Mouse (Mus musculus) C2C12 (cell line): Measurements from ENCODE around the gene AI413582. TPM values are rescaled to one million over a fixed set of nuclear protein-coding genes. Genes with fewer than 3 reads are reported as not detected.

Experiments used
- H3K27me3 ChIP-seq: one replicate; pipeline ENCODE4 v1.6.1; 2011; ENCODE audit not compliant: control insufficient read depth, insufficient read depth, insufficient read length
- H3K36me3 ChIP-seq: one replicate; pipeline ENCODE4 v1.6.1; 2011; ENCODE audit not compliant: control insufficient read depth, insufficient read depth
- H3K4me3 ChIP-seq: one replicate; pipeline ENCODE4 v1.5.1; 2011; ENCODE audit warnings: mild to moderate bottlenecking, control low read depth; ENCODE audit not compliant: poor library complexity, insufficient read depth, severe bottlenecking
- H3K79me2 ChIP-seq: one replicate; pipeline ENCODE4 v1.6.1; 2011; ENCODE audit not compliant: control insufficient read depth, insufficient read depth
- H3K79me3 ChIP-seq: one replicate; pipeline ENCODE4 v1.6.1; 2011; ENCODE audit warnings: low read depth, control low read depth
- H3ac ChIP-seq: one replicate; pipeline ENCODE3; 2011; ENCODE audit warnings: low read depth; ENCODE audit not compliant: control insufficient read depth, insufficient read length
- CEBPB ChIP-seq: IDR thresholded peaks from one replicate; pipeline ENCODE4 v1.6.1; 2011; ENCODE audit warnings: low read depth, mild to moderate bottlenecking, control low read depth, moderate library complexity
- CTCF ChIP-seq: IDR thresholded peaks from one replicate; pipeline ENCODE4 v1.5.1; 2011; ENCODE audit not compliant: control insufficient read depth, insufficient read depth, insufficient read length
- FOSL1 ChIP-seq: IDR thresholded peaks from one replicate; pipeline ENCODE4 v1.8.0; 2011; ENCODE audit warnings: mild to moderate bottlenecking, low read length; ENCODE audit not compliant: poor library complexity, insufficient read depth, severe bottlenecking
- MAX ChIP-seq: IDR thresholded peaks from one replicate; pipeline ENCODE4 v1.6.1; 2011; ENCODE audit warnings: mild to moderate bottlenecking, control low read depth
- MYOD1 ChIP-seq: IDR thresholded peaks from one replicate; pipeline ENCODE4 v1.6.1; 2011; ENCODE audit warnings: low read depth; ENCODE audit not compliant: control insufficient read depth, insufficient read length
- MYOG ChIP-seq: IDR thresholded peaks from one replicate; pipeline ENCODE4 v1.6.1; 2011; ENCODE audit not compliant: control insufficient read depth, insufficient read length; ENCODE audit errors: extremely low read depth
- USF1 ChIP-seq: IDR thresholded peaks from one replicate; pipeline ENCODE4 v1.6.1; 2011; ENCODE audit warnings: low read depth, mild to moderate bottlenecking, control low read depth, moderate library complexity
- polyA plus RNA-seq: library from polyadenylated mRNA; unstranded; fragments of >200 nt; fragmentation: generic; extraction: Trizol; gene quantifications from one replicate; pipeline ENCODE4 v1.2.1, GENCODE M21; 2012; ENCODE audit warnings: missing spikeins

The AI413582 gene
- polyA plus RNA-seq, 1 experiment: 37.9 TPM

DNA sequence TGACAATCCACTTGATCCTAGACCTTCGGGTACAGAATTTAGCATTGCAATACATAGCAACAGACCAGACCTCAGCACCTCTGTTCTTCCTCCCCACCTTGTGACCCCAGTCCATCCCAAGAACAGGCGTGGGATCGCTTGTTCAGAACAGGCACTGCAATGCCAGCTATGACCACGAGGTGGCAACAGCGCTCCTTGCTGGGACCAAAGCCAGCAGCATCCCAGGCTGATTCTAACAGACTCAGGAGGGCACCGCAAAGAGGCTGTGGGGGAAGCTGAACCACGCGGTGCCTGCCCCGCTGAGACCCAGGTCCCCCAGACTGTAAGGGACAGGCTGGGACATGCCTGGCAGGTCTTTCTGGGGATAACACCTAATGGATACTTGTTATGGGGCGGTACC, 30.8 kb downstream of the AI413582 start:
- TF ChIP-seq MYOG: no peak
- TF ChIP-seq CTCF: peak; percentile 98
- Histone ChIP-seq H3K4me3 (no peak overlapping the region), H3K79me2 (no peaks in the 10 kb centered on the region), H3K36me3 (no peaks in the 10 kb centered on the region), H3K27me3 (no peaks in the 10 kb centered on the region), H3ac (no peak overlapping the region), H3K79me3 (no peaks in the 10 kb centered on the region)

DNA sequence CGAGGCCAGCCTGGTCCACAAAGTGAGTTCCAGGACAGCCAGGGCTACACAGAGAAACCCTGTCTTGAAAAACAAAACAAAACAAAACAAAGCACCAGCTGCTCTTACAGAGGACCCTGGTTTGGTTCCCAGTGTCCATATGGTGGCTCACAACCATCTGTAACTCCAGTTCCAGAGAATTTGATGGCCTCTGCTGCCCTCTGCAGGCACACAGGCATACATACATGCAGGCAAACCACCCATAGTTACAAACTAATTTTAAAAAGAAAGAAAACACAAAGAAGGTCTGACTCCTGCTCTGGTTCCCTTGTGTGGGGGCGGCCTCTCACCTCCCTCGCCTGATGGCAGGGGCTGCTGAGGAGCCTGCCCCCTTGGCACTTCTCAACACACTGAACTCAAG, 32.2 kb downstream of the AI413582 start:
- Histone ChIP-seq H3K36me3 (no peaks in the 10 kb centered on the region), H3ac (no peak overlapping the region), H3K79me2 (no peaks in the 10 kb centered on the region), H3K4me3 (no peak overlapping the region), H3K27me3 (no peaks in the 10 kb centered on the region), H3K79me3 (no peaks in the 10 kb centered on the region)
- TF ChIP-seq CTCF (no peak), MAX (no peak), MYOD1 (no peak), CEBPB (no peak), FOSL1 (no peak), MYOG (no peak), USF1 (no peak)

- Histone ChIP-seq H3K79me3 (no peaks in the 10 kb centered on the region), H3K79me2 (no peaks in the 10 kb centered on the region), H3K27me3 (no peaks in the 10 kb centered on the region), H3K4me3 (no peak overlapping the region), H3ac (no peak overlapping the region), H3K36me3 (no peaks in the 10 kb centered on the region)
- TF ChIP-seq MYOD1 (no peak), FOSL1 (no peak), MAX (no peak), MYOG (no peak), CTCF (no peak), USF1 (no peak), CEBPB (no peak)
Measured at GRCm38 (mm10) chr17:27532095-27532494, 33.5 kb downstream of the AI413582 start.

GRCm38 (mm10) chr17:27528767-27529166, 36.8 kb downstream of the AI413582 start:
- Histone ChIP-seq H3ac (no peak overlapping the region), H3K4me3 (no peak overlapping the region), H3K79me2 (no peaks in the 10 kb centered on the region), H3K36me3 (no peaks in the 10 kb centered on the region), H3K79me3 (no peaks in the 10 kb centered on the region), H3K27me3 (no peaks in the 10 kb centered on the region)
- TF ChIP-seq FOSL1 (no peak), MAX (no peak), MYOG (no peak), USF1 (no peak), MYOD1 (no peak), CTCF (no peak), CEBPB (no peak)

DNA sequence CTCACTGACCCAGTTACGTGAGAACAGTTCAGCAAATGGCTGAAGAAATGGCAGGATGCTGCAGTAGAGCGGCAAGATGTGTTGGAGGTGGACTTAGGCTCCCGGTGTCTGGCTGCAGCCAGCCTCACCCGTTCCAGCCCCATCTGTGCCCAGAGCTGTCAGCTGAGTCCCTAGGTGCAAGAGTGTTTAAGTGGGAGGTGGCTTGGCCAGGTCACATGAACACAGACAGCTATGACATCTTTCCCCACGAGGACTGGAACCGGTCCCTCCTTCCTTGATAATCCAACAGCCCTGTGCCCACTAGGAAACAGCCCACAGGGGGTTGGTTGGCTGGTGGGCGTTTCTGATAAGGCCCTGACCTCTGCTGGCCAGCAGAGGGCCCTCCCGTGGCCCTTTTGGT, 37.5 kb downstream of the AI413582 start:
- Histone ChIP-seq H3K79me3 (no peaks in the 10 kb centered on the region), H3K79me2 (no peaks in the 10 kb centered on the region), H3K4me3 (no peak overlapping the region), H3K27me3 (peaks cover 4% of the 10 kb centered on the region), H3ac (no peak overlapping the region), H3K36me3 (no peaks in the 10 kb centered on the region)
- TF ChIP-seq CEBPB (no peak), MAX (no peak), USF1 (no peak), MYOG (no peak), FOSL1 (no peak), MYOD1 (no peak), CTCF (no peak)

GRCm38 (mm10) chr17:27527188-27527587, 38.4 kb downstream of the AI413582 start:
- no peaks in the 10 kb centered on the region for H3K36me3 ChIP-seq
- no peak overlapping the region for H3ac ChIP-seq
- H3K79me2 ChIP-seq: no peaks in the 10 kb centered on the region
- H3K79me3 ChIP-seq: no peaks in the 10 kb centered on the region
- TF ChIP-seq MYOD1: no peak
- TF ChIP-seq MAX: no peak
- no peak overlapping the region for H3K4me3 ChIP-seq
- H3K27me3 ChIP-seq: peaks cover 5% of the 10 kb centered on the region
